Mouse (Mus musculus): ENCODE data around the gene Dbn1. TPM values are rescaled to one million over a fixed set of nuclear protein-coding genes. Genes with fewer than 3 reads are reported as not detected.

The Dbn1 gene
- 8.9 and 9.8 TPM in 2 replicates for polyA plus RNA-seq (2012; rRNA removed)

GRCm38 (mm10) chr13:55487578-55488498 is at the start of gene Dbn1:
Gene Dbn1, minus strand, starts transcription at chr13:55488111.
- no peak within 1 kb of the TSS for H3K27ac ChIP-seq (ENCODE audit: insufficient read depth, low read depth, low read length)
- no peaks in the 10 kb centered on the region for H3K36me3 ChIP-seq (ENCODE audit: control insufficient read depth, insufficient read depth, low read length)
- 5% methylated on average over 70 of the region's 83 CpGs for WGBS
- peak within 1 kb of the TSS; percentile 71 for H3K4me3 ChIP-seq (ENCODE audit: low read depth, low read length)
- no peak for TF ChIP-seq CTCF (IDR thresholded peaks at IDR 0.05; ENCODE audit: extremely low read depth, insufficient read length, insufficient replicate concordance, low read depth, low read length)
- TF ChIP-seq POLR2A (IDR thresholded peaks at IDR 0.05; ENCODE audit: low read depth, low read length) = no peak
- H3K27me3 ChIP-seq (ENCODE audit: control insufficient read depth, insufficient read depth, low read length) = peaks cover 30% of the 10 kb centered on the region
- peaks cover 5% of the 10 kb centered on the region; the same call in 1 of the 2 replicates for H3K4me1 ChIP-seq (ENCODE audit: control insufficient read depth, insufficient read depth, insufficient read length, low read length)

- TF ChIP-seq CTCF (IDR thresholded peaks at IDR 0.05; ENCODE audit: extremely low read depth, insufficient read length, insufficient replicate concordance, low read depth, low read length) = peak; percentile 91
- TF ChIP-seq POLR2A (IDR thresholded peaks at IDR 0.05; ENCODE audit: low read depth, low read length) = peak; percentile 55; the same call in 1 of the 2 replicates
- H3K4me1 ChIP-seq (ENCODE audit: control insufficient read depth, insufficient read depth, insufficient read length, low read length) = peaks cover 9% of the 10 kb centered on the region
- under 1% methylated on average over 70 of the region's 70 CpGs for WGBS
- H3K27ac ChIP-seq (ENCODE audit: insufficient read depth, low read depth, low read length) = no peak within 1 kb of the TSS
- peak within 1 kb of the TSS; percentile 84 for H3K4me3 ChIP-seq (ENCODE audit: low read depth, low read length)
- peaks cover 35% of the 10 kb centered on the region for H3K36me3 ChIP-seq (ENCODE audit: control insufficient read depth, insufficient read depth, low read length)
- no peaks in the 10 kb centered on the region for H3K27me3 ChIP-seq (ENCODE audit: control insufficient read depth, insufficient read depth, low read length)
Observed at GRCm38 (mm10) chr13:55536194-55537175, 48.6 kb upstream of the Dbn1 start, which contains the start of gene Ddx41. Gene Ddx41, minus strand, starts transcription at chr13:55536658.

- TF ChIP-seq CTCF (IDR thresholded peaks at IDR 0.05; ENCODE audit: extremely low read depth, insufficient read length, insufficient replicate concordance, low read depth, low read length) (no peak), POLR2A (IDR thresholded peaks at IDR 0.05; ENCODE audit: low read depth, low read length) (no peak)
- WGBS = 16% methylated on average over 17 of the region's 17 CpGs
- H3K27ac ChIP-seq (ENCODE audit: insufficient read depth, low read depth, low read length) = no peak overlapping the region
- peaks cover 9% of the 10 kb centered on the region for H3K4me1 ChIP-seq (ENCODE audit: control insufficient read depth, insufficient read depth, insufficient read length, low read length)
- peaks cover 34% of the 10 kb centered on the region for H3K36me3 ChIP-seq (ENCODE audit: control insufficient read depth, insufficient read depth, low read length)
- H3K27me3 ChIP-seq (ENCODE audit: control insufficient read depth, insufficient read depth, low read length) = no peaks in the 10 kb centered on the region
- peak overlapping the region; percentile 84 for H3K4me3 ChIP-seq (ENCODE audit: low read depth, low read length)
Observed at GRCm38 (mm10) chr13:55535796-55536193, 47.9 kb upstream of the Dbn1 start.

- TF ChIP-seq POLR2A (IDR thresholded peaks at IDR 0.05; ENCODE audit: low read depth, low read length) = no peak
- no peak for TF ChIP-seq CTCF (IDR thresholded peaks at IDR 0.05; ENCODE audit: extremely low read depth, insufficient read length, insufficient replicate concordance, low read depth, low read length)
- Histone ChIP-seq H3K4me3 (ENCODE audit: low read depth, low read length) (peak overlapping the region; percentile 84), H3K27me3 (ENCODE audit: control insufficient read depth, insufficient read depth, low read length) (no peaks in the 10 kb centered on the region), H3K27ac (ENCODE audit: insufficient read depth, low read depth, low read length) (no peak overlapping the region), H3K4me1 (ENCODE audit: control insufficient read depth, insufficient read depth, insufficient read length, low read length) (peaks cover 9% of the 10 kb centered on the region), H3K36me3 (ENCODE audit: control insufficient read depth, insufficient read depth, low read length) (peaks cover 38% of the 10 kb centered on the region)
- WGBS = 93% methylated on average over 15 of the region's 15 CpGs
Observed at GRCm38 (mm10) chr13:55535191-55535590, 47.3 kb upstream of the Dbn1 start.

GRCm38 (mm10) chr13:55529198-55529915 is 41.4 kb upstream of the Dbn1 start, which contains the start of gene Dok3:
Gene Dok3, minus strand, starts transcription at chr13:55529296.
- peaks cover 2% of the 10 kb centered on the region for H3K4me1 ChIP-seq (ENCODE audit: control insufficient read depth, insufficient read depth, insufficient read length, low read length)
- H3K27me3 ChIP-seq (ENCODE audit: control insufficient read depth, insufficient read depth, low read length) = no peaks in the 10 kb centered on the region
- TF ChIP-seq CTCF (IDR thresholded peaks at IDR 0.05; ENCODE audit: extremely low read depth, insufficient read length, insufficient replicate concordance, low read depth, low read length) (no peak), POLR2A (IDR thresholded peaks at IDR 0.05; ENCODE audit: low read depth, low read length) (no peak)
- H3K36me3 ChIP-seq (ENCODE audit: control insufficient read depth, insufficient read depth, low read length) = peaks cover 32% of the 10 kb centered on the region
- H3K27ac ChIP-seq (ENCODE audit: insufficient read depth, low read depth, low read length) = peak within 1 kb of the TSS; percentile 71
- peak within 1 kb of the TSS; percentile 56 for H3K4me3 ChIP-seq (ENCODE audit: low read depth, low read length)
- 42% methylated on average over 8 of the region's 8 CpGs for WGBS

Data from small intestine, adult 2 months (tissue).